Mouse (Mus musculus): ENCODE results near the gene Atg4d. TPM values are rescaled to one million over a fixed set of nuclear protein-coding genes. Genes with fewer than 3 reads are reported as not detected.
A peak's percentile ranks its signal among the peaks of the same experiment; 100 is the strongest.

Atg4d gene
- polyA plus RNA-seq, 1 experiment from 2014 or later: 40.0 TPM

DNA sequence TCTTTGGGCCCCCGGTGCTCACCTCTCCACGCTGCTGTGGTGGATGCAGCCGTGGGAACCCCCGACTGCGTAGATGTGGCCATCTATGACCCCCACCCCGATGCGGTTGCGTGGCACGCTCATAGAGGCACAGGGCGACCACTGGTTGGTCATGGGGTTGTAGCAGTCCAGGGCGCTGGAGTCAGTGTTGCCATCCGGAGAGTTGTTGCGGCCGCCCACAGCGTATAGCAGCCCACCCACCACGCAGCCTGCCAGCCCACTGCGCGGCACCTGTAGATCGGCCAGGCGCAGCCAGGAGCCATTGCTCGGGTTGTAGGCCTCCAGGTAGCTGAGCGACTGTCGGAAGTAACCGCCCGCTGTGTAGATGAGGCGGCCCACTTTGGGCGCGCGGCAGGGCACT lies 31.7 kb upstream of the Atg4d start:
- H3K4me2 ChIP-seq (replicated peaks; ENCODE audit: low read depth, low read length): no peak overlapping the region
- no peak overlapping the region for H3K9ac ChIP-seq (replicated peaks; ENCODE audit: low read depth)
- no peak overlapping the region for H3K27ac ChIP-seq (ENCODE audit: low read length)
- TF ChIP-seq EP300 (IDR thresholded peaks at IDR 0.05) (no peak), CTCF (IDR thresholded peaks at IDR 0.05) (no peak)
- peaks cover 5% of the 10 kb centered on the region; the same call in 1 of the 2 replicates for H3K36me3 ChIP-seq (ENCODE audit: insufficient read depth, low read length)
- H3K4me1 ChIP-seq (ENCODE audit: insufficient read depth, low read depth, low read length): peaks cover 11% of the 10 kb centered on the region
- H3K27me3 ChIP-seq (replicated peaks; ENCODE audit: insufficient read depth, low read length): no peaks in the 10 kb centered on the region
- WGBS: 92% methylated on average over 29 of the region's 29 CpGs
- no peak overlapping the region for H3K4me3 ChIP-seq (ENCODE audit: low read depth, low read length)
- no peak for DNase-seq (ENCODE audit: low spot score)
- no peak for ATAC-seq
- H3K9me3 ChIP-seq (ENCODE audit: low read length): no peaks in the 10 kb centered on the region

DNA sequence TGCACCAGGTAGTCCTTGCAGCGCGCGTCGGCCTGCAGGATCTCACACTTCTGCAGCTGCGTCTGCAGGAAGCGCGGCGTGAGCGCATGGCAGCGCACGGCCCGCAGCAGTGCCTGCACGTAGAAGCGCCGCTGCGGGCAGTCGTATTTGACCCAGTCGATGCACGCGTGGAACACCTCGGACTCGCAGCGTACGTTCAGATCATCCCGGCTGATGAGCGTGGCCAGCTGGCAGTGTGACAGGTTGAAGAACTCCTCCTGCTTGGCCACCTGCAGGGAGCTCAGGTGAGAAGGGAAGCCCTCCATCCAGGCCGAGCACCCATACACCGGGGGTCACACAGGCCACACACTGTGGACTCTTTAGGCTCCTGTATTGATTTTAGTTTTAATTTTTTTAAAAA lies 31.3 kb upstream of the Atg4d start:
- DNase-seq (ENCODE audit: low spot score) (no peak), ATAC-seq (no peak)
- peaks cover 5% of the 10 kb centered on the region; the same call in 1 of the 2 replicates for H3K36me3 ChIP-seq (ENCODE audit: insufficient read depth, low read length)
- H3K9ac ChIP-seq (replicated peaks; ENCODE audit: low read depth): no peak overlapping the region
- H3K4me1 ChIP-seq (ENCODE audit: insufficient read depth, low read depth, low read length): peaks cover 11% of the 10 kb centered on the region
- no peaks in the 10 kb centered on the region for H3K9me3 ChIP-seq (ENCODE audit: low read length)
- H3K4me2 ChIP-seq (replicated peaks; ENCODE audit: low read depth, low read length): no peak overlapping the region
- H3K27me3 ChIP-seq (replicated peaks; ENCODE audit: insufficient read depth, low read length): no peaks in the 10 kb centered on the region
- no peak for TF ChIP-seq EP300 (IDR thresholded peaks at IDR 0.05)
- TF ChIP-seq CTCF (IDR thresholded peaks at IDR 0.05): no peak
- no peak overlapping the region for H3K27ac ChIP-seq (ENCODE audit: low read length)
- WGBS: 87% methylated on average over 28 of the region's 28 CpGs
- H3K4me3 ChIP-seq (ENCODE audit: low read depth, low read length): no peak overlapping the region

DNA sequence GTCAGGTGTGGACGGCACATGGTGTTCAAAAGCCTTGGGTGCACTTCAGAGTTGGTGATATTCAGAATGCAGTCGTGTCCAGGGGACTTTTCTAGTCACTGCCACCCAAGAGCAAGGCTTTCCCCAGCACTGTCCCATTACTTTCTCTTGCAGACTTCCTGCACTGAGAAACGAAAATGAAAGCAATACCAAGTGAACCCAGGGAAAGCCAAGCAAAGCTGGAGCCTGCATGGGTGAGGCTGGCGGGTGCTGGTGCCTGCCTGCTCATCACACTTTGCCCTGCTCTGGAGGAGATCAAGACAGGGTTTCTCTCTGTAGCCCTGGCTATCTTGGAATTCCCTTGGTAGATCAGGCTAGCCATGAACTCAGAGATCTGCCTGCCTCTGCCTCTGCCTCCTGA lies 29.8 kb upstream of the Atg4d start:
- DNase-seq (ENCODE audit: low spot score) (no peak), ATAC-seq (no peak)
- Histone ChIP-seq H3K36me3 (ENCODE audit: insufficient read depth, low read length) (peaks cover 4% of the 10 kb centered on the region; the same call in 1 of the 2 replicates), H3K9ac (replicated peaks; ENCODE audit: low read depth) (no peak overlapping the region), H3K4me2 (replicated peaks; ENCODE audit: low read depth, low read length) (no peak overlapping the region), H3K27ac (ENCODE audit: low read length) (no peak overlapping the region), H3K9me3 (ENCODE audit: low read length) (no peaks in the 10 kb centered on the region), H3K4me3 (ENCODE audit: low read depth, low read length) (no peak overlapping the region), H3K27me3 (replicated peaks; ENCODE audit: insufficient read depth, low read length) (no peaks in the 10 kb centered on the region), H3K4me1 (ENCODE audit: insufficient read depth, low read depth, low read length) (peaks cover 11% of the 10 kb centered on the region)
- no peak for TF ChIP-seq EP300 (IDR thresholded peaks at IDR 0.05)
- whole genome bisulfite sequencing: 77% methylated on average over 4 of the region's 4 CpGs

DNA sequence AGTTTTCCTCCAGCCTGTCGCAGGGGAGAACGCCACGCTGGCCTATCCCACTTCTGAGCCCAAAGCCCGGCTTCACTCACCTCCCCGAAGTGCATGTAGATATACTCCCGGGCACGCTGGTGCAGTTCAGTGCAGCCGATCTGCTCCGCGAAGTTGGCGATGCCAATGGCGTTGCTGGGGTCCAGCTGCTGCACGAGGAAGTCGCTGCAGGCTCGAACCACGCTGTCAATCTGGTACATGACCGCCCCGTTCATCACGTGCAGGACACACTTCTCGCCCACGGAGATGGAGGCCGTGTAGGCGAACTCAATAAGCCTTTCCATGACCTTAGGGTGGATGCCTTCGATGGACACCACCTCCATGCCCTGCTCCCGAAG lies 28.1 kb upstream of the Atg4d start:
- Histone ChIP-seq H3K4me1 (ENCODE audit: insufficient read depth, low read depth, low read length) (peaks cover 11% of the 10 kb centered on the region), H3K9ac (replicated peaks; ENCODE audit: low read depth) (no peak overlapping the region), H3K27me3 (replicated peaks; ENCODE audit: insufficient read depth, low read length) (no peaks in the 10 kb centered on the region), H3K36me3 (ENCODE audit: insufficient read depth, low read length) (no peaks in the 10 kb centered on the region; the same call in 1 of the 2 replicates), H3K4me3 (ENCODE audit: low read depth, low read length) (no peak overlapping the region), H3K4me2 (replicated peaks; ENCODE audit: low read depth, low read length) (peak overlapping the region; percentile 64; the same call in 1 of the 2 replicates), H3K27ac (ENCODE audit: low read length) (peak overlapping the region; percentile 89; the same call in 1 of the 2 replicates), H3K9me3 (ENCODE audit: low read length) (no peaks in the 10 kb centered on the region)
- no peak for DNase-seq (ENCODE audit: low spot score)
- no peak for ATAC-seq
- 77% methylated on average over 25 of the region's 25 CpGs for WGBS
- TF ChIP-seq CTCF (IDR thresholded peaks at IDR 0.05) (no peak), EP300 (IDR thresholded peaks at IDR 0.05) (no peak)

DNA sequence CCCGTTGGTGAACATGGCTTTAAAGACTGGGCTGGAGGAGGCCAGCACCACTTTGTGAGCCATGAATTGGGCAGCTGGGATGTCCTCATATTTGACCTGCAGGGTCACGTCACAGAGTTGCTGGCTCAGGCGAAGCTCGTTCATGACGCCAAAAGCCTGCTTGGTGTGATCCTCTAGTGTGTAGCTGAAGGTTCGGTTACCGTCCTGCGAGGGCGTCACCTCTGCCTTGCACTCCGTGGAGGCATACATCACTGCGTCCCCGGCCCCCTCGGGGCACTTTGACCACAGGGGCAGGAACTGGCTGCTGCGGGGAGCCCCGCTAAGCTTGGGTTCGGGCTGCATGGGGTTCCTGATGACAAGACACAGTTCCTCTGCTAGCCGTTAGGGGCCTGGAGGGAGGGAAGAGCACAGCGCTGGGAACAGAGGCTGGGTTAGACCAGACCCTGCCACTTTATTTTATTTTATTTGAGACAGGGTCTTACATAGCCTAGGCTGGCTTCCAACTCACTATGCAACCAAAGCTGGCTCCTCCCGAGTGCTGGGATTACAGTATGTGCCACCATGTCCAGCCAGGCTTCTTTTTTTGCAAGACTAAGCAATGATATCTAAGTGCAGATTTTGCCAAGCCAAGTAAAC lies 27.6 kb upstream of the Atg4d start:
- 12% methylated on average over 19 of the region's 19 CpGs for WGBS
- Histone ChIP-seq H3K27ac (ENCODE audit: low read length) (peak overlapping the region; percentile 89), H3K4me1 (ENCODE audit: insufficient read depth, low read depth, low read length) (peaks cover 11% of the 10 kb centered on the region), H3K9me3 (ENCODE audit: low read length) (no peaks in the 10 kb centered on the region), H3K4me2 (replicated peaks; ENCODE audit: low read depth, low read length) (peak overlapping the region; percentile 64), H3K27me3 (replicated peaks; ENCODE audit: insufficient read depth, low read length) (no peaks in the 10 kb centered on the region), H3K9ac (replicated peaks; ENCODE audit: low read depth) (peak overlapping the region; percentile 77), H3K4me3 (ENCODE audit: low read depth, low read length) (peak overlapping the region; percentile 90), H3K36me3 (ENCODE audit: insufficient read depth, low read length) (no peaks in the 10 kb centered on the region; the same call in 1 of the 2 replicates)
- no peak for ATAC-seq
- TF ChIP-seq EP300 (IDR thresholded peaks at IDR 0.05) (no peak), CTCF (IDR thresholded peaks at IDR 0.05) (peak; percentile 55)
- DNase-seq (ENCODE audit: low spot score): peak; percentile 46

DNA sequence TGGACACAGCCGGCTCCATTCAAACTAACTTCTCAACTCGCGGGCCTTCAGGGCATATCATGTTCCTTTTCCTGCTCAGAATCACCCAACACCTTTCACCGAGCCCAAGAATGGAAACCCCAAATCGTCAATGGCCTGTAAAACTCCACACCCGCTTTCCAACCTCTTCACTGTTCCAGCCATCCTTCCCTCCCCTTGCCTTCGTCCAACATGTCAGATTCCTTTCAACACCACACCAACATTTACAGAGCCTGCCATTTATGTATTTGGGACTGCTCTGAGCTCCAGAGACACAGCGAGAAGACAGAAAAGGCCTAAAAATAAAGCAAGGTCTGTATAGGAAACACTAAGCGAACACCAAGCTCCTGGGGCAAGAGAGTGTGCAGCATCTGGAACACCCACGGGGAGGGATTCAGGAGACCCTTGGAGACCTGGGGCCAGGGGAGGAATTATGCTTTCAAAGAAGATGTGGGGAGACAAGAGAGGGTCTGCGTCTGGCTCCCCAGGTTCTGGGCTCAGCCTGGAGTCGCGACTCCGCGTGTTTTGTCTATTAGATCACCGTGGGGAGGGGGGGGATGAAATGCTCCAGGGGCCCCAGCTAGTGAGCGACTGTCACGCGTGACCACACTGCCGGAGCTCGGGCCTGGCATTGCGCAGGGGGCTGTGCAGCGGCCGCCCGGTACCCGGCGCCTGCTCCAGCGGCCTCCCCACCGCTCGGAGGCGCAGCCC lies 26.9 kb upstream of the Atg4d start:
- DNase-seq (ENCODE audit: low spot score): peak; percentile 41

More for the DNA sequence above, 26.9 kb upstream of the Atg4d start:
- no peak for TF ChIP-seq EP300 (IDR thresholded peaks at IDR 0.05)
- no peak for TF ChIP-seq CTCF (IDR thresholded peaks at IDR 0.05)
- peak; percentile 41; the same call in 1 of the 2 replicates for ATAC-seq
- WGBS: 2% methylated on average over 28 of the region's 31 CpGs
- Histone ChIP-seq H3K9ac (replicated peaks; ENCODE audit: low read depth) (peak overlapping the region; percentile 77), H3K36me3 (ENCODE audit: insufficient read depth, low read length) (no peaks in the 10 kb centered on the region; the same call in 1 of the 2 replicates), H3K27ac (ENCODE audit: low read length) (peak overlapping the region; percentile 89), H3K4me2 (replicated peaks; ENCODE audit: low read depth, low read length) (peak overlapping the region; percentile 64), H3K4me3 (ENCODE audit: low read depth, low read length) (peak overlapping the region; percentile 90), H3K9me3 (ENCODE audit: low read length) (no peaks in the 10 kb centered on the region), H3K27me3 (replicated peaks; ENCODE audit: insufficient read depth, low read length) (no peaks in the 10 kb centered on the region), H3K4me1 (ENCODE audit: insufficient read depth, low read depth, low read length) (peaks cover 11% of the 10 kb centered on the region)

All from lung, postnatal 0 days (tissue).